Mouse (Mus musculus) midbrain, embryonic 12.5 days (tissue): ENCODE measurements at regions not wholly inside any gene's neighbourhood (a gene's known extent, or its start where the extent isn't known, plus 50 kb on each side); places are given as distances from the start of the nearest gene placed in this dataset.
A peak's percentile ranks its signal among the peaks of the same experiment; 100 is the strongest.

Source experiments
- ATAC-seq: fragments of 200-750 bp; cut with Nextera tagmentation; 2 replicates; pipeline ENCODE4 v1.8.0; 2017; ENCODE audit warnings: low read depth, moderate TSS enrichment, moderate library complexity; ENCODE audit not compliant: low FRiP score
- H3K27ac ChIP-seq: fragments of 300-500 bp; sonication (generic); replicated peaks from 2 replicates; pipeline ENCODE4 v1.5.1; 2016; ENCODE audit warnings: mild to moderate bottlenecking
- H3K27me3 ChIP-seq: fragments of 300-500 bp; sonication (generic); 2 replicates; pipeline ENCODE4 v1.6.1; 2016; ENCODE audit warnings: mild to moderate bottlenecking
- H3K36me3 ChIP-seq: fragments of 300-500 bp; sonication (generic); 2 replicates; pipeline ENCODE4 v1.6.1; 2016
- H3K4me1 ChIP-seq: fragments of 300-500 bp; sonication (generic); 2 replicates; pipeline ENCODE4 v1.6.1; 2016
- H3K4me2 ChIP-seq: fragments of 300-500 bp; sonication (generic); replicated peaks from 2 replicates; pipeline ENCODE4 v1.6.1; 2016; ENCODE audit warnings: mild to moderate bottlenecking, moderate library complexity
- H3K4me3 ChIP-seq: fragments of 300-500 bp; sonication (generic); 2 replicates; pipeline ENCODE4 v1.5.1; 2016; ENCODE audit warnings: mild to moderate bottlenecking
- H3K9ac ChIP-seq: fragments of 300-500 bp; sonication (generic); replicated peaks from 2 replicates; pipeline ENCODE4 v1.6.1; 2016; ENCODE audit warnings: mild to moderate bottlenecking, moderate library complexity
- H3K9me3 ChIP-seq: fragments of 300-500 bp; sonication (generic); 2 replicates; pipeline ENCODE4 v1.6.1; 2016; ENCODE audit warnings: mild to moderate bottlenecking
- WGBS: fragments of 180-500 bp; shearing (Covaris S2); methylation state at CpG from one replicate; pipeline ENCODE4 v1.1.7; 2016; 5-methylcytosine and 5-hydroxymethylcytosine counted together

DNA sequence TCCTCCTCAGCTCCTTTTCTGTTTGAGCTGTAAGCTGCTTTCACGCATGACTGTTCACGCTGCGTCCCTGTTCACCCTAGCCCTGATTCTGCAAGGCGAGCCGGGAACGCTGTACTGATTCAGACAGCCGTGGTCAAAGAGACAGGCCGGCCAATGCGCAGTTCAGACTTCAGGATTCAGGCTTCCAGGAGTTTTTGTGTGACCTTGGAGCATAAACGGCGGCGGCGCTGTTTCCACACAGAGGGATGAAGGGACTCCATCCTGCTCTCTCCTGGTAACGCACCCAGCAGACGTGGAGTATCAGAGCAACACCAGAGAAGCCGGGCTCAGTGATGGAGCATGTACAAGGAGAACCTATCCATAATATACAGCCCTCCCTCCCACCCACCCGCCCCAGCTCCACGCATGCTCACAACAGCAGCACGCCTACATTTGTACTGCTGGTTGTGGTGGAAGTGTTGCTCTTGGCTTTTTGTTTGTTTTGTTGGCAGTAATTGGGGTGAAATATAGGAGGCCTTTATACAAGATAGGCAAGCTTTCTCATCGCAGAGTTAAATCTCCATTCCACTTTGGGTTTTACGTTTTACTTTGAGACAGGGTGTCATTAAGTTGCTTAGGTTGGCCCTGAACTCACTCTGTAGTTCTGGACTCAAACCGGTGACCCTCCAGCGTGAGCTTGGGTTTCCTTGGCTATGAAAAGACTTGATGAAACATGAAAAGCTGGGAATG is 98.6 kb upstream of the Cpsf6 start:
- 0 out of 2 replicates have a peak overlapping the region, but pooled peaks have one; percentile 25 for H3K27ac ChIP-seq
- H3K27me3 ChIP-seq = peaks cover 46% of the 10 kb centered on the region
- peaks cover 12% of the 10 kb centered on the region for H3K4me1 ChIP-seq
- ATAC-seq = peak; percentile 80
- 28% methylated on average over 23 of the region's 23 CpGs for WGBS
- H3K4me3 ChIP-seq = peak overlapping the region; percentile 26
- H3K4me2 ChIP-seq = peak overlapping the region; percentile 48
- peaks cover 5% of the 10 kb centered on the region; the same call in 1 of the 2 replicates for H3K9me3 ChIP-seq
- peak overlapping the region; percentile 28; the same call in 1 of the 2 replicates for H3K9ac ChIP-seq
- no peaks in the 10 kb centered on the region for H3K36me3 ChIP-seq

DNA sequence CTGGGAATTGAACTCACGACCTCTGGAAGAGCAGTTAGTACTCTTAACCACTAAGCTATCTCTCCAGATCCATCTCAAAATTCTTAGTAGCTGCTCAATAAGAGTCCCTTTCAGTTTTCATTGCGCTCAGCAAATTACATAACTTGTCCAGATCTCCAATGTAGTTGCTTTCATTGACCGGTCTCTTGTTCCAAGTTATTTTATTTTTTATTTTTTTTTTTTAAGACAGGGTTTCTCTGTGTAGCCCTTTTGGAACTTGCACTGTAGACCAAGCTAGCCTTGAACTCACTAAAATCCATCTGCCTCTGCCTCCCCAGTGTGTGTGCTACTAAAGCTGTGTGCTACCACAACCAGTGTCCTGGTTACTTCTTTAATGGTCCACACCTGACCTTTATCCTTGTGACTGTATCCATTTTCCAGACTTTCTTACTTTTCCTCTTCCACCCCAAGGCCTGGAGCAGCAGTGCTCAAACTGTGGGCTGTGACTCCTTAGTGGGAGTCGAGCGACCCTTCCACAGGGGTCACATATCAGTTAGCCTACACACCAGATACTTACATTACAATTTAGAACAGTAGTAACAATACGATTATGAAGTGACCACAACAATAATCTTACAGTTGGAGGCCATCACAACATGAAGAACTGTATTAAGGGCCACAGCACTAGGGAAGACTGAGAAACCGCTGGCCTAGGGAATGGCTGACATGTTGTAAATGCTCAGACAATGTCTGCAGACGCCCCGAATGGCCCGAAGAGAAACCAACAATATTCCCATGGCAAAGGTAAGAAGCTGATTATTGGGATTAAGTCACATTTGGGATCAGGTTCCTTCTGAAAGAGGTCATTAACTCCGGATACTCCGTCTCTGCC is 97.8 kb upstream of the Cpsf6 start:
- Histone ChIP-seq H3K4me3 (peak overlapping the region; percentile 26), H3K4me2 (peak overlapping the region; percentile 48), H3K27ac (0 out of 2 replicates have a peak overlapping the region, but pooled peaks have one; percentile 25), H3K4me1 (peaks cover 12% of the 10 kb centered on the region), H3K27me3 (peaks cover 52% of the 10 kb centered on the region), H3K9me3 (peaks cover 5% of the 10 kb centered on the region; the same call in 1 of the 2 replicates), H3K36me3 (no peaks in the 10 kb centered on the region), H3K9ac (peak overlapping the region; percentile 28; the same call in 1 of the 2 replicates)
- ATAC-seq = peak; percentile 34; the same call in 1 of the 2 replicates
- 46% methylated on average over 12 of the region's 12 CpGs for WGBS

DNA sequence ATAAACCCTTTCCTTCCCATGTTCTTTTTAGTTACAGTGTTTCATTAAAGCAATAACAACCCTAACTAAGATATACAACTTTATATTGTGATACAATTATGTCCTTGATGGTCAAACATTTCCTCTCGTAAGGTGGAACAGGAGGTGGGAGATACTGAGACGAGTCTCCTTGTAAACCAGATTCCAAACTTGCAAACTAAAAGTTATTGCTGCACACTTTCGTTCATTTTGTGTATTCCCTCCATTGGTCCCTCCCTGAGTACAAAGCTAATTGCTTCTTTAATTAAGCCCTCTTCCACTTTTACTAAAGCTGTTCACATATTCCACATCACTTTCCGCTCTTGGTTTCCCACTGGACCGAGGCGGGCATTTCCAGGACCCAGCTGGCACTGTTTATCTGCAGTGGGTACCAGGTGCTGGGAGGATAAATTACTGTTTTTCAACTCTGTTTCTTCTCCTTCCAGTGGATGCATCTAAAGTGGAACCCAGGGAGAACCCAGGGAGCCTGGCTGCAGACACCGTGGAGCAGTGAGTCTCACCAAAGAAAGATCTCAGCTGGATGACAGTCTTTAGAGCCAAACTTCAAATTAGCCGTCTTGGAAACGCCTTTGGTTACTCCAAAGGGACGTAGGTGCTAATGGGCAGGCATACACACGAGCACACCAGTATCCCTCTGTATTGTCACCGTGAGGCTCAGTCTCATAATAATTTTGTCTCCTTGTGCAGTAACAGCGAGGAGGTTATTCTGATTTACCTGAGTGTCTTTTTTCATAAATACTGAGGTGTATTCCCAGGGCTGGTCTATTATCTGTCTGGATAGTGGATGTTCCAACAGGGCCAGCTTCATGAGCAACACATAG is 95.5 kb upstream of the Cpsf6 start:
- Histone ChIP-seq H3K4me3 (no peak overlapping the region), H3K27ac (no peak overlapping the region), H3K36me3 (no peaks in the 10 kb centered on the region), H3K9ac (no peak overlapping the region), H3K9me3 (peaks cover 5% of the 10 kb centered on the region; the same call in 1 of the 2 replicates), H3K27me3 (peaks cover 51% of the 10 kb centered on the region), H3K4me1 (peaks cover 12% of the 10 kb centered on the region), H3K4me2 (no peak overlapping the region)
- ATAC-seq = no peak
- WGBS = 89% methylated on average over 13 of the region's 13 CpGs

- H3K4me1 ChIP-seq = peaks cover 12% of the 10 kb centered on the region
- ATAC-seq = no peak
- H3K4me3 ChIP-seq = no peak overlapping the region
- no peak overlapping the region for H3K27ac ChIP-seq
- H3K4me2 ChIP-seq = no peak overlapping the region
- no peaks in the 10 kb centered on the region for H3K36me3 ChIP-seq
- H3K9me3 ChIP-seq = peaks cover 5% of the 10 kb centered on the region; the same call in 1 of the 2 replicates
- no peak overlapping the region for H3K9ac ChIP-seq
- WGBS = 91% methylated on average over 4 of the region's 4 CpGs
- peaks cover 43% of the 10 kb centered on the region for H3K27me3 ChIP-seq
Measured at GRCm38 (mm10) chr10:117474351-117475085, 94.7 kb upstream of the Cpsf6 start.

- H3K9ac ChIP-seq = no peak overlapping the region
- no peak overlapping the region for H3K27ac ChIP-seq
- H3K4me3 ChIP-seq = no peak overlapping the region
- no peak overlapping the region for H3K4me2 ChIP-seq
- 86% methylated on average over 4 of the region's 4 CpGs for WGBS
- peaks cover 10% of the 10 kb centered on the region for H3K4me1 ChIP-seq
- H3K9me3 ChIP-seq = peaks cover 5% of the 10 kb centered on the region; the same call in 1 of the 2 replicates
- ATAC-seq = no peak
- H3K27me3 ChIP-seq = peaks cover 32% of the 10 kb centered on the region
- H3K36me3 ChIP-seq = no peaks in the 10 kb centered on the region
Measured at GRCm38 (mm10) chr10:117473471-117473870, 93.7 kb upstream of the Cpsf6 start.

DNA sequence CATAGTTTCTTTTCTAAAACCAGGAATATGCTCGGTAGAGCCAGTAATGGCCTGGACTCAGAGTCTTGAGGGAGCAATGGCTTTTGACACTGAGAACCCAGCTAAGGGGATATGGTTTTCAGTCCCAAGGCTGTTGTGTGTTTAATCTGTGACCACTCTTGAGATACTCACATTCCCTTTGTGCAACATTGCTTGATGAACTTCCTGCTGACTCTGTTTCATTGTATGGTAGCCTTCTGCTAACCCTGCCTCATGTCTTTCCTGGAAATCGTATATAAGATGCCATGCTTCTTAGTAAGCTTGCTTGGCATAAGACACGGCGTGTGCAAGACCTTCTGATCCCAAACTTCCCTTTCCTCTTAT is 92.7 kb upstream of the Cpsf6 start:
- Histone ChIP-seq H3K27ac (no peak overlapping the region), H3K4me1 (peaks cover 2% of the 10 kb centered on the region), H3K27me3 (peaks cover 31% of the 10 kb centered on the region), H3K9ac (no peak overlapping the region), H3K4me3 (no peak overlapping the region), H3K36me3 (no peaks in the 10 kb centered on the region), H3K9me3 (peaks cover 5% of the 10 kb centered on the region; the same call in 1 of the 2 replicates), H3K4me2 (no peak overlapping the region)
- 93% methylated on average over 4 of the region's 4 CpGs for WGBS
- ATAC-seq = no peak

DNA sequence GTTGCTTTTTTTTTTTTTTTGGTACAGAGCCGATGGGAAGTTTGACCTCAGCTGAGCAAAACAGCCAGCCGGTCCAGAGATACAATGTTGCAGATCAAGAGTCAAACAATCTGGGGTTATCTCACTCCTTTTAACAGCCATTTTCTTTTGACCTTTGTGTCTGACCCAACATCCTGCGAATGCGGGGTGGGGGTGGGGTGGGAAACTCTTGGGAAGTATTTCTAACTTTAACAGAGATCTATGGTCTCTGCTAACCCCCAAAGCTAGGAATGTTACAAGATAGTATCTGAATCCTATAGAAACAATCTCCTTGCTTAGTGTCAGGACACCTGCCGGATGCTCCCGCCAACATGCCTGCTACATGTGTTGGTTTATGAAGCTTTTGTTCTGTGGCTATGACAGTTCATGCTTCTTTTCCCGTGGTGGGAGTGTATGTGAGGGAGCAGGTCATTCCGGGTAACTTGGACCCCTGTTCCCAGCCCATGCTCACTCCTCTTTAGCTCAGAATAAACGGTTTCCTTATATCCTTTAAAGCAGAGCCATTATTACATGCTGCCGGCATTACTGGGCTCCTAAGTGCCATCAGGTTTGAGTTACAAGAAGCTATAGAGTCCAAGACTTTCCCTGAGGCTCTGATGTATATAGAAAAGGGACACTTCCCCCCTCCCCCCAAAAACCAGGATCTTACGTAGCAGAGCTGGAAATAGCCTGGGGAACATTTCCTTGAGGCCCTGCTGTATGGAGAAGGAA is 92.2 kb upstream of the Cpsf6 start:
- no peaks in the 10 kb centered on the region for H3K36me3 ChIP-seq
- no peak overlapping the region for H3K4me2 ChIP-seq
- peaks cover 31% of the 10 kb centered on the region for H3K27me3 ChIP-seq

GRCm38 (mm10) chr10:117471036-117471817 is 91.4 kb upstream of the Cpsf6 start:
- no peak for ATAC-seq
- WGBS = 62% methylated on average over 7 of the region's 8 CpGs
- no peak overlapping the region for H3K9ac ChIP-seq
- H3K9me3 ChIP-seq = peaks cover 5% of the 10 kb centered on the region; the same call in 1 of the 2 replicates
- no peaks in the 10 kb centered on the region for H3K4me1 ChIP-seq
- H3K4me3 ChIP-seq = no peak overlapping the region
- H3K27me3 ChIP-seq = peaks cover 31% of the 10 kb centered on the region
- no peaks in the 10 kb centered on the region for H3K36me3 ChIP-seq
- no peak overlapping the region for H3K27ac ChIP-seq
- H3K4me2 ChIP-seq = no peak overlapping the region

More for the DNA sequence above, 92.2 kb upstream of the Cpsf6 start:
- no peak for ATAC-seq
- WGBS = 73% methylated on average over 11 of the region's 11 CpGs
- H3K9me3 ChIP-seq = peaks cover 5% of the 10 kb centered on the region; the same call in 1 of the 2 replicates
- no peak overlapping the region for H3K27ac ChIP-seq
- H3K4me3 ChIP-seq = no peak overlapping the region
- no peak overlapping the region for H3K9ac ChIP-seq
- H3K4me1 ChIP-seq = no peaks in the 10 kb centered on the region

DNA sequence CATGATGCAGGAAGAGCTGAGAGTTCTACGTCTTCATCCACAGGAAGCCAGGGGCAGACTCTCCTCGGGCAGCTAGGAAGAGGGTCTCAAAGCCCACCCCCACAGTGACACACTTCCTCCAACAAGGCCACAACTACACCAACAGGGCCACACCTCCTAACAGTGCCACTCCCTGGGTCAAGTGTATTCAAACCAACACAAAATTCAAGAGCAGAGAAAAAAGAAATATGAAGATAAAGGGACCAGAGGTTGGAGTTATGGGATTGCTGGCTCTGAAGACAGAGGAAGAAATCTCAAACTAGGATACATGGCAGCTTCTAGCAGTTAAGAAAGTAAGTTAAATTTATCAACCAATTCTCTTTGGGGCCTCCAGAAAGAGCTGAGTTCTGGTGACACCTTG is 90.7 kb upstream of the Cpsf6 start:
- WGBS = 85% methylated on average over 2 of the region's 2 CpGs
- Histone ChIP-seq H3K36me3 (no peaks in the 10 kb centered on the region), H3K9me3 (peaks cover 5% of the 10 kb centered on the region; the same call in 1 of the 2 replicates), H3K4me1 (no peaks in the 10 kb centered on the region), H3K9ac (no peak overlapping the region), H3K27me3 (peaks cover 27% of the 10 kb centered on the region), H3K4me2 (no peak overlapping the region), H3K4me3 (no peak overlapping the region), H3K27ac (no peak overlapping the region)
- no peak for ATAC-seq

DNA sequence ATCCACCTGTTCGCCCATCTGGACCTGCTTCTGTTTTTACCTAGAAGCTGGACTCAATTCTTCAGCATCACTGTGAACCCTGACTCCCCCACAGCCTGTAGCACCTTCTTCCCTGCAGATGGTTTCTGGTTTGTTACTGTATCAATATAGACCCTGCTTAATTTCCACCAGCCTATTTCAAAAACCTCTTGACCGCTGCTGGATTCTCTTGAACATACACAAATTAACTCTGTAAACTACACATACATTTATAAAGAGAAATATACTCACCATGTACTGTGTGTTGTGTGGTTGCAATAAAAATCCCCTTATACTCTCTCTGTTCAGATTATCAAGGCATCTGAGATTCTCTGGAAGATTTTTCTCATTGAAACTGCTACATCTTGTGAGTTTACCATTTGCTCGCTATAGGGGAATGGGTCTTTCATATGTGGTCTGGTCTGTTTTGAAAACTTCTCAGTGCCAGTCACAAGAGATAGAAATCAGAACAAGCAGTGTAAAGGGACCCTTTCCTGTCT is 89.8 kb upstream of the Cpsf6 start:
- H3K4me3 ChIP-seq = no peak overlapping the region
- H3K27ac ChIP-seq = no peak overlapping the region
- H3K9ac ChIP-seq = no peak overlapping the region
- no peak overlapping the region for H3K4me2 ChIP-seq
- H3K27me3 ChIP-seq = peaks cover 21% of the 10 kb centered on the region
- H3K9me3 ChIP-seq = peaks cover 5% of the 10 kb centered on the region; the same call in 1 of the 2 replicates
- no peak for ATAC-seq
- H3K36me3 ChIP-seq = no peaks in the 10 kb centered on the region
- WGBS = 98% methylated on average over 3 of the region's 3 CpGs
- H3K4me1 ChIP-seq = no peaks in the 10 kb centered on the region
